Mouse (Mus musculus): ENCODE data around the gene Sh3tc1. TPM values are rescaled to one million over a fixed set of nuclear protein-coding genes. Genes with fewer than 3 reads are reported as not detected.

Sh3tc1 gene
- 7.9 and 18.9 TPM in 2 replicates for polyA plus RNA-seq (2011; ENCODE audit: insufficient read depth, insufficient read length, low replicate concordance, missing spikeins)

DNA sequence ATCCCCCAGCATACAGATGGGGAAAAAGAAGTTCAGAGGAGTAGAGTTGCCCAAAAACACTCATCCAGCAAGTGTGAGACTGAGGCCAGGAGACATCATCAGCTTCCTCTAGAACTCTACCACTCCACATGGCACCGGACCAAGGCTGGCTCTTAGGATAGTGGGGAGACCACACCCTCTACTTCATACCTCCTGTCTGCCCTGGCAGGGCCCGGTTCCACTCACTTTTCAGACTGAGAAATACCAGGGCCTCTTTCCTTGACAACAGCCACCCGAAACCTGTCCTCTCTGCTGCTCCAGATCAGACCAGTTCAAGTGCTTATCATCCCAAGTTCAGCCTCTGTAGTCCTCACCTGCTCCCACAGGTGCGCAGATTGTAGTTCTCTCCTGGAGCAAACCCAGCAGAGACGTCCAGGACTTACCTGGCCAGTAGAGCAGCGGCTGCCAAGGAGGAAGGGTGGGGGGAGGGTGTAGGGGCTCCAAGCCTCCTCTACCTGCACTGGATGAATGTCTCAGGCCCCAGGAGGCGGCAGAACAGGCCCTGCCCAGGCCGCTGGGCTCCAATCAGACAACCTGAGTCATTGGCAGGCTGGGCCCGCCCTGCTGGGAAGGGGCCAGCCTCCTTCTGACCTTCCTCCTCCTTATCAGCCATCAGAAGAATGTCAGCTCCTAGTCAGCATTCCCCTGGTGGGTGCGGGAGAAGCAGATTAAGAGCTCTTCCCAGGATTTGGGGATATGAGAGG, at the start of gene Sh3tc1:
Gene Sh3tc1, minus strand, starts transcription at position 452 of the 743 bp plus-strand sequence.
- TF ChIP-seq POLR2A (IDR thresholded peaks at IDR 0.05; ENCODE audit: borderline replicate concordance, control insufficient read depth, low read depth, low read length) (no peak), CTCF (IDR thresholded peaks at IDR 0.05; ENCODE audit: control insufficient read depth, insufficient read depth, low read length) (no peak)

DNA sequence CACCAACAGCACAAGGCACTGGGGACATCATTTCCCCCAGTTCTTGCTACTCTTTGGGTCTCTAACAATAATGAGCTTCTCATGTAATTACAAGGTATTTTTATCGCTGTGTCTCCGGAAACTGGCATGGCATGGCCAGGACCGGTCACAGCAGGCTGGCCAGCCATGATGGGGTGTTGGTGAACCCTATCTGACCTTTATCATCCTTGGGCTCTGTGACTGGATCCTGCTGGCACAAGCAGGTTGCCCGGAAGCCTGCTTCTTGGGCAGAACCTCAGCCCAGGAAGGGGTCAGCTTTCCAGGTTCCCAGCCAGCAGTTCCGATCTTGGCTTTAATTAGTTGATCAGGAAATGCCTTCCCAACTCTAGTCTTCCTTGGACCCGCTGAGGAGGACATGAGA, 48.9 kb upstream of the Sh3tc1 start:
- Histone ChIP-seq H3K4me3 (replicated peaks; ENCODE audit: control insufficient read depth, low read depth, low read length) (no peak overlapping the region), H3K27ac (ENCODE audit: control insufficient read depth, insufficient read depth, low read depth, low read length, poor library complexity) (no peak overlapping the region), H3K4me1 (ENCODE audit: control insufficient read depth, insufficient read depth, low read length) (no peaks in the 10 kb centered on the region; the same call in 1 of the 2 replicates)
- WGBS = 84% methylated on average over 6 of the region's 6 CpGs
- TF ChIP-seq POLR2A (IDR thresholded peaks at IDR 0.05; ENCODE audit: borderline replicate concordance, control insufficient read depth, low read depth, low read length) (no peak), CTCF (IDR thresholded peaks at IDR 0.05; ENCODE audit: control insufficient read depth, insufficient read depth, low read length) (no peak)

More for the DNA sequence above, at the start of gene Sh3tc1:
- 58% methylated on average over 10 of the region's 10 CpGs for WGBS
- Histone ChIP-seq H3K27ac (ENCODE audit: control insufficient read depth, insufficient read depth, low read depth, low read length, poor library complexity) (no peak within 1 kb of the TSS), H3K4me3 (replicated peaks; ENCODE audit: control insufficient read depth, low read depth, low read length) (no peak within 1 kb of the TSS), H3K4me1 (ENCODE audit: control insufficient read depth, insufficient read depth, low read length) (peaks cover 2% of the 10 kb centered on the region; the same call in 1 of the 2 replicates)

DNA sequence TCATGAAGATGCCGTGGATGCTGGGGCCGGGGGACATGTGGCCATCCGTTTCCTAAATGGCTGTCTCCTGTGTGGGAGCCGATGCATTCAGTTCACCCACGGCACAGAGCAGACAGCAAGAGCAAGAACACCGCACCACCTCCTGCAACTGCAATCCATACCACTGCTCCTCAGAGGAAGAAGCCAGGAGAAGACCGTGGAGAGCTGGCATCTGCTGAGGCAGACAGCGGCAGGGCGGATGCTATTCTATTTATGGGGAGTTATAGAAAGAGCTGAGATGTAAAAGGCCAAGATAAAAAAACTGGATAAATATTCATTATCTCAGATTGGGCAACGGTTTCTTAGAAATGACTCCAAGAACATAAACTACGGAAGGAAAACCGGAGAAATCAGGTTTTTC, 48.1 kb upstream of the Sh3tc1 start:
- TF ChIP-seq CTCF (IDR thresholded peaks at IDR 0.05; ENCODE audit: control insufficient read depth, insufficient read depth, low read length) (no peak), POLR2A (IDR thresholded peaks at IDR 0.05; ENCODE audit: borderline replicate concordance, control insufficient read depth, low read depth, low read length) (no peak)
- 84% methylated on average over 12 of the region's 12 CpGs for WGBS
- Histone ChIP-seq H3K27ac (ENCODE audit: control insufficient read depth, insufficient read depth, low read depth, low read length, poor library complexity) (no peak overlapping the region), H3K4me3 (replicated peaks; ENCODE audit: control insufficient read depth, low read depth, low read length) (no peak overlapping the region), H3K4me1 (ENCODE audit: control insufficient read depth, insufficient read depth, low read length) (no peaks in the 10 kb centered on the region; the same call in 1 of the 2 replicates)

DNA sequence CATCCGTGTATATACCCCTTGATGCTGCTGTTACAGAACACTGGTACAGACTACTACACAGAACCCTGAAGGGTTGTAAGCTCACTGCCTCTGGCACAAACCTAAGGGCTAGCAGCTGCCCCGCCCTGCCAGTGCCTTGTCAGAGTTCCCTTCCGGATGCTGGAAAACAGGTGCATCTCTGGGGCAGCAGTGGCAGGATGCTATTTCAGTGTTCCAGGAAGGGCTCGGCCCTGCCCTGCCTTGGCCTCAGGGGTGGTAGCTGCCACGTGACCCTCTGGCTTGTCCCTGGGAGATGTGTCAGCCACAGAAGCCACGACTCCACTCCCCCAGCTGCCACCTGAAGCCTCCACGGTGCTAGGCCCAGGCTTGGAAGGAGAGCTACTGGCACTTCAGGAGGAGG, 46.1 kb upstream of the Sh3tc1 start:
- Histone ChIP-seq H3K4me1 (ENCODE audit: control insufficient read depth, insufficient read depth, low read length) (no peaks in the 10 kb centered on the region; the same call in 1 of the 2 replicates), H3K27ac (ENCODE audit: control insufficient read depth, insufficient read depth, low read depth, low read length, poor library complexity) (no peak overlapping the region), H3K4me3 (replicated peaks; ENCODE audit: control insufficient read depth, low read depth, low read length) (no peak overlapping the region)
- TF ChIP-seq CTCF (IDR thresholded peaks at IDR 0.05; ENCODE audit: control insufficient read depth, insufficient read depth, low read length) (no peak), POLR2A (IDR thresholded peaks at IDR 0.05; ENCODE audit: borderline replicate concordance, control insufficient read depth, low read depth, low read length) (no peak)
- WGBS = 42% methylated on average over 7 of the region's 7 CpGs

DNA sequence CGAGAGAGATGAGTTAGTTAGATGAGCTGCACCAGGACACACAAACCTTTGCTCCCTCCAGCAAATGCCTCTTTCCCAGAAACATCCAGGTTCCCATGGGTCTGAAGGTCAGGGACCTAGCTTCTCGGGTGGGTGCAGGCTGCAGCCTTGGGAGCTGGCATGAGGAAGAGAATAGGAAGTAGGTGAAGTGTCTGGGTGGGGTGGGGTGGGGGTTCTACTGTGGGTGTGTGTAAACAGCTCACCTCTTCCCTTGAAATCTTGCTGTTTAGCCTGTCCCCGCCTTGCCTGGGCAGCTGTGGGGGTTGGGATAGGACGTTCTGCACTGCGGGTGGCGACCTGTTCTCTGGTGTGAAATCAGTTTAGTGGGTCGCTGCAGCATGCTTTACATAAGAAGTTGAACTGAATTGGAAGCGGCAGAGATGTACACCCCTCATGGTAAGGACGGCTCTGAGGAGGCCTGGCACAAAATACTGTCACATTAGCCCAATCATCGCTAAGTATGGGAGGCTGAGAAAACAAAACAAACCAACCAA, 42.9 kb upstream of the Sh3tc1 start:
- Histone ChIP-seq H3K4me3 (replicated peaks; ENCODE audit: control insufficient read depth, low read depth, low read length) (no peak overlapping the region), H3K4me1 (ENCODE audit: control insufficient read depth, insufficient read depth, low read length) (no peaks in the 10 kb centered on the region), H3K27ac (ENCODE audit: control insufficient read depth, insufficient read depth, low read depth, low read length, poor library complexity) (no peak overlapping the region)
- no peak for TF ChIP-seq POLR2A (IDR thresholded peaks at IDR 0.05; ENCODE audit: borderline replicate concordance, control insufficient read depth, low read depth, low read length)
- no peak for TF ChIP-seq CTCF (IDR thresholded peaks at IDR 0.05; ENCODE audit: control insufficient read depth, insufficient read depth, low read length)
- 62% methylated on average over 10 of the region's 10 CpGs for WGBS

DNA sequence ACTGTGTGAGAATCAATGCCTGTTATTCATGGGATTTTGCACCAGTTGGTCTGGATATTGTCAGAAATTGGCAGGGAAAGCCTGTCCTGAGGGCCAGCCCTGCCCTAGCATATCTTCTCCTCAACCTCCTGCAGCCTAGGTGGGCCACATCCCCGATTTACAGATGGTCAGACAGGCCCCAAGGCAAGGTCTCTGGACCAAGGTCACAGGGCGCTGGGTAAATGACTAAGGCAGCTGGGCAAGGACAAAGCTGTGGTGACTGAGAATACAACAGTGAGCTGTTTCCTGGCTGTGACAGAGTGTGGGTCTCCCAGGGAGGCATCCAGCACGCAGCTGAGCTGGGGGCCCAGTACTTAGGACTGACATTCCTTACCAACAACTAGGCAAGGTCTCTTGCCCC, 41.3 kb upstream of the Sh3tc1 start:
- Histone ChIP-seq H3K4me3 (replicated peaks; ENCODE audit: control insufficient read depth, low read depth, low read length) (no peak overlapping the region), H3K4me1 (ENCODE audit: control insufficient read depth, insufficient read depth, low read length) (no peaks in the 10 kb centered on the region), H3K27ac (ENCODE audit: control insufficient read depth, insufficient read depth, low read depth, low read length, poor library complexity) (no peak overlapping the region)
- TF ChIP-seq CTCF (IDR thresholded peaks at IDR 0.05; ENCODE audit: control insufficient read depth, insufficient read depth, low read length) (no peak), POLR2A (IDR thresholded peaks at IDR 0.05; ENCODE audit: borderline replicate concordance, control insufficient read depth, low read depth, low read length) (no peak)
- 80% methylated on average over 3 of the region's 3 CpGs for WGBS

DNA sequence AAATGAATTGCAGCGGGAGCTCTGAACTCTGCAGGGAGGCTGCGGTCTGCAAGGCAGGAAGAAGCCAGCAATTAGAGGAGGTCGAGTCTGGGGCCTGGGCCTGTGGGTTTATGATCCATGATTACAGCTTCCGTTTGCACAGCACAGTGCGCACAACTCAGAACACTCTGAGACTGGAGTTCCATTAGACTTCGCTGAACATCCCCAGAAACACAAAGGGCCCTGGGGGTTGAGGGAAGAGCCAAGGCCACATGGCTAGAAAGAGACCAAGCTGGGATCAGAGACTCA, 34.3 kb upstream of the Sh3tc1 start:
- 12% methylated on average over 6 of the region's 6 CpGs for WGBS
- TF ChIP-seq CTCF (IDR thresholded peaks at IDR 0.05; ENCODE audit: control insufficient read depth, insufficient read depth, low read length) (no peak), POLR2A (IDR thresholded peaks at IDR 0.05; ENCODE audit: borderline replicate concordance, control insufficient read depth, low read depth, low read length) (no peak)
- H3K4me1 ChIP-seq (ENCODE audit: control insufficient read depth, insufficient read depth, low read length) = no peaks in the 10 kb centered on the region
- H3K27ac ChIP-seq (ENCODE audit: control insufficient read depth, insufficient read depth, low read depth, low read length, poor library complexity) = no peak overlapping the region
- H3K4me3 ChIP-seq (replicated peaks; ENCODE audit: control insufficient read depth, low read depth, low read length) = no peak overlapping the region

DNA sequence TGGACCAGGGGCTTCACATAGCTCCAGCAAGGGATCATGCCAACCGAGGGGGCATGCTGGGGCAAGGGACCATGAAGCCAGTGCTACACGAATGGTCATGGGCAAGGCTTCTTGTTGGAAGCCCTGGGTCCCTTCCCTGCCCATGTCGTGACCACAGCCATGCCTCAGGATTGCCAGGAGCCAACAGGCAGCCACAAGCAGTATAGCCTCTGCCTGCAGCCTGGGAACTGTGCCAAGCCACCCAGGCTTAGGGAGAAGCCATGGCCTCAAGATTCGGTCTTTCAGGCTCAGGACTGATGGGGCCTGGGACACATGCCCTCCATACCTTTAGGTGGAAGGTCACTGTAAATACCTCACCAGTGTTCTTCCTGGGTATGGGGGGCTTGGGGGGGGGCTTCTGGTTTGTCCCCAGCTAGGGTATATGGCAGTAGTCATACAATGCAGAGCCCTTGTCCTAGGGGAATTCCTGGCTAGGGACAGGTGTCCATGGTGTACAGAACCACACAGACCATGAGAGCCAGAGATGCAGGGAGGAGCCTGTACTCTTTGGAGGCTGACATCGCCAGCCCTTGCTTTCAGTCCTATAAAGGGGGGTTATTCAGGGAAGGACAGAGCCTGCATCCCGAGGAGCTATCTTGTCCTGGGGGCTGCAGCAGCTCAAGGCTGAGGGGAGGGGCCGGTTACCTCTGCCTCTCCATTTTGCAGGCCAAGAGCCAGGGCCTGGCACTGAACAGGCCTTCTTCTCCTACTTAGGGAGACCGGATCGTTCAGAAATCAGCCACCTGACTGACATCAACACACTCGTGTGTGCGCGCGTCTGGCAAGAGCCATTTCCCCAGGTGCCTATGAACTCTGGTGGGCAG, 33.7 kb upstream of the Sh3tc1 start:
- Histone ChIP-seq H3K4me3 (replicated peaks; ENCODE audit: control insufficient read depth, low read depth, low read length) (no peak overlapping the region), H3K4me1 (ENCODE audit: control insufficient read depth, insufficient read depth, low read length) (no peaks in the 10 kb centered on the region), H3K27ac (ENCODE audit: control insufficient read depth, insufficient read depth, low read depth, low read length, poor library complexity) (no peak overlapping the region)
- no peak for TF ChIP-seq POLR2A (IDR thresholded peaks at IDR 0.05; ENCODE audit: borderline replicate concordance, control insufficient read depth, low read depth, low read length)
- no peak for TF ChIP-seq CTCF (IDR thresholded peaks at IDR 0.05; ENCODE audit: control insufficient read depth, insufficient read depth, low read length)
- WGBS = 25% methylated on average over 13 of the region's 13 CpGs

Measured in bone marrow, adult 2 months (tissue).